8 mouse cellular contexts compared by ENCODE assay signal in genomic region chr11:11808035-11808819, GRCm38 (mm10). TPM values are rescaled to one million over a fixed set of nuclear protein-coding genes. Genes with fewer than 3 reads are reported as not detected.
DNase-seq lines count a peak whose midpoint lies in the region; ATAC-seq and TF ChIP-seq lines count a peak whose summit lies in the region.

No protein-coding gene starts in this region.

- H3K27me3 ChIP-seq in C2C12 (ENCODE audit: control insufficient read depth, insufficient read depth, insufficient read length): no peaks in the 10 kb centered on the region
- no peaks in the 10 kb centered on the region for H3K27me3 ChIP-seq in forebrain, embryonic 12.5 days
- no peaks in the 10 kb centered on the region for H3K27me3 ChIP-seq in liver, embryonic 14.5 days (ENCODE audit: control insufficient read depth, insufficient read depth, low read length)

- peaks cover 36% of the 10 kb centered on the region for H3K36me3 ChIP-seq in C2C12 (ENCODE audit: control insufficient read depth, insufficient read depth)
- peaks cover 20% of the 10 kb centered on the region for H3K36me3 ChIP-seq in forebrain, embryonic 12.5 days (replicated peaks)
- H3K36me3 ChIP-seq in liver, embryonic 14.5 days (replicated peaks; ENCODE audit: control insufficient read depth, insufficient read depth, low read depth): peaks cover 35% of the 10 kb centered on the region

- WGBS in forebrain, embryonic 12.5 days: 10% methylated on average over 25 of the region's 25 CpGs
- WGBS in liver, embryonic 14.5 days (ENCODE audit: insufficient replicate concordance): 3% methylated on average over 25 of the region's 25 CpGs

- peak overlapping the region; percentile 65 for H3K9ac ChIP-seq in forebrain, embryonic 12.5 days
- H3K9ac ChIP-seq in liver, embryonic 14.5 days (replicated peaks): peak overlapping the region; percentile 98

- TF ChIP-seq CTCF in C2C12 (IDR thresholded peaks at IDR 0.05; ENCODE audit: control insufficient read depth, insufficient read depth, insufficient read length): no peak
- TF ChIP-seq CTCF in liver, embryonic 14.5 days (IDR thresholded peaks at IDR 0.05; ENCODE audit: low read depth): no peak

- no peaks in the 10 kb centered on the region for H3K9me3 ChIP-seq in forebrain, embryonic 12.5 days
- H3K9me3 ChIP-seq in liver, embryonic 14.5 days (ENCODE audit: control insufficient read depth, low read length): no peaks in the 10 kb centered on the region

- H3ac ChIP-seq in C2C12 (ENCODE audit: control insufficient read depth, insufficient read length, low read depth): peak overlapping the region; percentile 98

- ATAC-seq in forebrain, embryonic 12.5 days (ENCODE audit: low FRiP score): no peak
- peak; percentile 73 for ATAC-seq in liver, embryonic 14.5 days (ENCODE audit: insufficient read depth)

- H3K79me3 ChIP-seq in C2C12 (ENCODE audit: low read depth): peaks cover 29% of the 10 kb centered on the region

- peak overlapping the region; percentile 59 for H3K4me3 ChIP-seq in C2C12 (ENCODE audit: insufficient read depth, poor library complexity, severe bottlenecking)
- peak overlapping the region; percentile 60 for H3K4me3 ChIP-seq in forebrain, embryonic 12.5 days (replicated peaks)
- H3K4me3 ChIP-seq in liver, embryonic 14.5 days (ENCODE audit: insufficient read depth in 1 of 2, low read depth in 2 of 2, low read length in 2 of 2): peak overlapping the region; percentile 81 to 94

- peaks cover 13% of the 10 kb centered on the region for H3K4me1 ChIP-seq in forebrain, embryonic 12.5 days
- H3K4me1 ChIP-seq in liver, embryonic 14.5 days (replicated peaks; ENCODE audit: control insufficient read depth in 2 of 2, insufficient read depth in 2 of 2, low read length in 1 of 2): peaks cover 20 to 30% of the 10 kb centered on the region in 2 experiments

- peak; percentile 58 for DNase-seq in heart, adult 11 months
- DNase-seq in heart, adult 9 months (ENCODE audit: low spot score in 2 of 2): no peak
- peak in 1 of 3 experiments; percentile 32 for DNase-seq in liver, embryonic 14.5 days (ENCODE audit: low read depth in 3 of 3, low spot score in 3 of 3)
- no peak for DNase-seq in urinary bladder, postnatal 10 days (ENCODE audit: low spot score)
- DNase-seq in spleen, postnatal 36 days (ENCODE audit: low spot score in 2 of 2): no peak
- DNase-seq in B cell, adult 2 months: no peak

- H3K4me2 ChIP-seq in forebrain, embryonic 12.5 days: peak overlapping the region; percentile 74
- peak overlapping the region; percentile 95 for H3K4me2 ChIP-seq in liver, embryonic 14.5 days (ENCODE audit: low read depth)

- peak overlapping the region; percentile 98 for H3K27ac ChIP-seq in forebrain, embryonic 12.5 days
- peak overlapping the region; percentile 84 for H3K27ac ChIP-seq in liver, embryonic 14.5 days

- peaks cover 51% of the 10 kb centered on the region for H3K79me2 ChIP-seq in C2C12 (ENCODE audit: control insufficient read depth, insufficient read depth)

- TF ChIP-seq EP300 in liver, embryonic 14.5 days (IDR thresholded peaks at IDR 0.05; ENCODE audit: low read depth): peak; percentile 41

TF ChIP-seq in C2C12, 6 proteins besides CTCF, POLR2A, EP300 and RAD21:
- no peak for TF ChIP-seq MAX (IDR thresholded peaks at IDR 0.05)
- no peak for TF ChIP-seq MYOD1 (IDR thresholded peaks at IDR 0.05; ENCODE audit: control insufficient read depth, insufficient read length, low read depth)
- TF ChIP-seq CEBPB (IDR thresholded peaks at IDR 0.05; ENCODE audit: low read depth): no peak
- no peak for TF ChIP-seq FOSL1 (IDR thresholded peaks at IDR 0.05; ENCODE audit: insufficient read depth, low read length, poor library complexity, severe bottlenecking)
- no peak for TF ChIP-seq MYOG (IDR thresholded peaks at IDR 0.05; ENCODE audit: control insufficient read depth, extremely low read depth, insufficient read length)
- TF ChIP-seq USF1 (IDR thresholded peaks at IDR 0.05; ENCODE audit: low read depth): no peak

RNA-seq across cellular contexts. Expression of gene Fignl1, which starts 0.5 kb away (rescaled TPM):
- 19.3 TPM for polyA plus RNA-seq in C2C12 (2012; fragmentation: generic; extraction: Trizol)
- 76.3 and 80.5 TPM in 2 replicates for polyA plus RNA-seq in forebrain, embryonic 12.5 days (2016; fragmentation: Nextera tagmentation; extraction: Ambion mirVana)
- 23.2 and 32.2 TPM in 2 replicates for polyA plus RNA-seq in liver, embryonic 14.5 days (2012; rRNA removed)
- polyA plus RNA-seq in liver, embryonic 14.5 days (2014; fragmentation: Nextera tagmentation; extraction: Ambion mirVana): 102 and 110 TPM in 2 replicates
